Mouse (Mus musculus): ENCODE results near the gene Grap2. TPM values are rescaled to one million over a fixed set of nuclear protein-coding genes. Genes with fewer than 3 reads are reported as not detected.

Gene Grap2
- polyA plus RNA-seq, 1 experiment from 2014 or later: 0.32 TPM

GRCm38 (mm10) chr15:80607970-80608369, 35.6 kb downstream of the Grap2 start:
- no peak overlapping the region for H3K4me3 ChIP-seq (ENCODE audit: low read depth, low read length)
- no peak overlapping the region for H3K4me2 ChIP-seq (ENCODE audit: low read depth, low read length)
- H3K9ac ChIP-seq (replicated peaks; ENCODE audit: low read depth, low read length): no peak overlapping the region
- H3K4me1 ChIP-seq (ENCODE audit: control insufficient read depth, insufficient read depth, low read length): no peaks in the 10 kb centered on the region
- no peaks in the 10 kb centered on the region for H3K9me3 ChIP-seq (ENCODE audit: control insufficient read depth, low read length)
- H3K27ac ChIP-seq (ENCODE audit: low read depth, low read length): no peak overlapping the region
- no peaks in the 10 kb centered on the region for H3K36me3 ChIP-seq (ENCODE audit: control insufficient read depth, insufficient read depth, low read length)
- WGBS: 89% methylated on average over 3 of the region's 3 CpGs
- no peaks in the 10 kb centered on the region for H3K27me3 ChIP-seq (ENCODE audit: control insufficient read depth, insufficient read depth, low read length)
- no peak for ATAC-seq (ENCODE audit: low read depth)

- H3K9me3 ChIP-seq (ENCODE audit: control insufficient read depth, low read length): no peaks in the 10 kb centered on the region
- H3K4me2 ChIP-seq (ENCODE audit: low read depth, low read length): no peak overlapping the region
- H3K27ac ChIP-seq (ENCODE audit: low read depth, low read length): no peak overlapping the region
- H3K36me3 ChIP-seq (ENCODE audit: control insufficient read depth, insufficient read depth, low read length): no peaks in the 10 kb centered on the region
- H3K4me1 ChIP-seq (ENCODE audit: control insufficient read depth, insufficient read depth, low read length): no peaks in the 10 kb centered on the region; the same call in 1 of the 2 replicates
- 83% methylated on average over 2 of the region's 2 CpGs for WGBS
- no peak overlapping the region for H3K9ac ChIP-seq (replicated peaks; ENCODE audit: low read depth, low read length)
- ATAC-seq (ENCODE audit: low read depth): no peak
- no peak overlapping the region for H3K4me3 ChIP-seq (ENCODE audit: low read depth, low read length)
- H3K27me3 ChIP-seq (ENCODE audit: control insufficient read depth, insufficient read depth, low read length): no peaks in the 10 kb centered on the region
These were observed 37.9 kb downstream of the Grap2 start for GRCm38 (mm10) chr15:80610335-80610734.

DNA sequence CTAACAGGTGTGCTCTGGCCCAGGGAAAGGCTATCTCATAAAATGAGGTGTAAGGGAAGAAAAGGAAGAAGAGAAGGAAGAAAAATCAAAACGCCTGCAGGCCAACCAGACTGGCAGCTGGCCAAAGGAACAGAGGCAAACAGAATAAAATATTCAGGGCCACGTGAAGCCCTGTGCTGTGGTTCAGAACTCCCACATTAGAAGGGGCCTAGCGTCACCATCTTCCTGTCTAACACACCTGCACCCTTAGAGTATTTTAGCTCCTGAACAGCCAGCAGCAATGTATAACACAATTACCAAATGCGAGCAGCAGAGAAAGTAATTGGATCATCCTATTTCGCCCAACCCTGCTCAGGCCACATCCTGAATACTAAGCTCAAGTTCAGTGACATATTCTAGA, 39.1 kb downstream of the Grap2 start:
- Histone ChIP-seq H3K9ac (replicated peaks; ENCODE audit: low read depth, low read length) (no peak overlapping the region), H3K9me3 (ENCODE audit: control insufficient read depth, low read length) (no peaks in the 10 kb centered on the region), H3K4me2 (ENCODE audit: low read depth, low read length) (no peak overlapping the region), H3K36me3 (ENCODE audit: control insufficient read depth, insufficient read depth, low read length) (no peaks in the 10 kb centered on the region), H3K4me3 (ENCODE audit: low read depth, low read length) (no peak overlapping the region), H3K4me1 (ENCODE audit: control insufficient read depth, insufficient read depth, low read length) (peaks cover 3% of the 10 kb centered on the region), H3K27me3 (ENCODE audit: control insufficient read depth, insufficient read depth, low read length) (no peaks in the 10 kb centered on the region), H3K27ac (ENCODE audit: low read depth, low read length) (no peak overlapping the region)
- 75% methylated on average over 5 of the region's 5 CpGs for WGBS
- no peak for ATAC-seq (ENCODE audit: low read depth)

DNA sequence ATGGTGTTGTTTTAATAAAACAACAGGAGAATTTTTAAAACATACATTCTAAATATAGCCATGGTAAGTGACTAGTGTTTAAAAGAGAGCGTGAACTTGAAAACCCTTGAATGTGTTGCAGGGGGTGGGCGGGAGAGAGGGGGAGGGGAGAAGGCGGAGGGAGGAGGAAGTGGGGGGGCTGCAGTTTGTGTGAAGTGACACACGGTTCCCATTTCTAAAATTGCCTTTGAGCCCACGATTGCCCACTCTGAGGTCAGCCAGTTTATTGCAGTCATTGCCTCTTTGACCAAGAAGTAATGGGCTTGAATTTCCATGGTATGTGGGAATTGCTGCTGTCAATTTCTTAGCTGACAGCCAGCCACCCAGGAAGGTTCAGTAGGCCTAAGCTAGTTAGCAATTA, 41.5 kb downstream of the Grap2 start:
- no peaks in the 10 kb centered on the region for H3K36me3 ChIP-seq (ENCODE audit: control insufficient read depth, insufficient read depth, low read length)
- H3K4me1 ChIP-seq (ENCODE audit: control insufficient read depth, insufficient read depth, low read length): peaks cover 3% of the 10 kb centered on the region
- H3K9ac ChIP-seq (replicated peaks; ENCODE audit: low read depth, low read length): no peak overlapping the region
- ATAC-seq (ENCODE audit: low read depth): no peak
- no peaks in the 10 kb centered on the region for H3K9me3 ChIP-seq (ENCODE audit: control insufficient read depth, low read length)
- H3K4me3 ChIP-seq (ENCODE audit: low read depth, low read length): no peak overlapping the region
- 32% methylated on average over 5 of the region's 5 CpGs for WGBS
- no peak overlapping the region for H3K4me2 ChIP-seq (ENCODE audit: low read depth, low read length)
- H3K27me3 ChIP-seq (ENCODE audit: control insufficient read depth, insufficient read depth, low read length): no peaks in the 10 kb centered on the region
- H3K27ac ChIP-seq (ENCODE audit: low read depth, low read length): no peak overlapping the region

DNA sequence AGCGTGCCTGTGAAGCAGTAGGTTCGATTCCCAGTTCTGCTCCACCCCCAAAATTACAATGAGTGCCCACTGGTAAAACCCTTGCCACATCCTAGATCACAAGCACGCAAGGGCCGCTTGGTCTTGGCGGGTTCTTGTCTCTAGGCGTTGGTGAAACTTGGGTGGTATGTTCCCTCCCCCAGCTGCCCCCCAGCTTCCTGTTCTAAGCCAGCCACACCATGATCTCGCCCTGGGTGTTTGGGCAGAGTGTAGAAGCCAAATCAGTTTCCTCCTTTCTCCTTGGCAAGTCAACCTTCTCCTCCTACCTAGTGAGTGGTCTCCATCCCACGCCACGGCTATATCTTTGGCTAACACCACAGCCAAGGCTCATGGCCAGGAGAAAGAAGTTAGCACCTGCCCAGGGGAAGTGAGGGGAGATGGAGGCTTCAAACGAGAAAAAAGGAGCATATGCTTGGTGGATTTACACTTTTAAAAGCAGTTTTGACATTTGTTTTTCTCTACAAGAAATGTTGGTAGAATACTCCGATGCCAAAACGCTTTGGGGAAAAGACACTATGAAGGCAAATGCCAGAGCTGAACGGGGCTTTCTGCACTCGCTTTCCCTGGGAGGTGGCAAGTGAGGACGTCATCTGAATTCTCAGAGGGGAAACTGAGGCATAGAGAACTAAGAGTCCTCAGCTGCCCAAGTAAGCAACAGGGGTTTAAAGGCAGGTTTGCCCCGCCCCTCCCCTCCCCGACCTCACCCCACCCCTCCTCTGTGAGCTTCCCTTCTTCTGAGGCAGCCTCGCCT, 42.3 kb downstream of the Grap2 start:
- WGBS: 67% methylated on average over 18 of the region's 18 CpGs
- H3K4me2 ChIP-seq (ENCODE audit: low read depth, low read length): no peak overlapping the region
- no peak overlapping the region for H3K27ac ChIP-seq (ENCODE audit: low read depth, low read length)
- H3K9ac ChIP-seq (replicated peaks; ENCODE audit: low read depth, low read length): no peak overlapping the region
- H3K27me3 ChIP-seq (ENCODE audit: control insufficient read depth, insufficient read depth, low read length): no peaks in the 10 kb centered on the region
- peaks cover 3% of the 10 kb centered on the region for H3K4me1 ChIP-seq (ENCODE audit: control insufficient read depth, insufficient read depth, low read length)
- H3K4me3 ChIP-seq (ENCODE audit: low read depth, low read length): no peak overlapping the region
- no peaks in the 10 kb centered on the region for H3K9me3 ChIP-seq (ENCODE audit: control insufficient read depth, low read length)
- H3K36me3 ChIP-seq (ENCODE audit: control insufficient read depth, insufficient read depth, low read length): no peaks in the 10 kb centered on the region
- ATAC-seq (ENCODE audit: low read depth): no peak

GRCm38 (mm10) chr15:80615290-80615570, 42.8 kb downstream of the Grap2 start:
- peaks cover 3% of the 10 kb centered on the region for H3K4me1 ChIP-seq (ENCODE audit: control insufficient read depth, insufficient read depth, low read length)
- H3K27me3 ChIP-seq (ENCODE audit: control insufficient read depth, insufficient read depth, low read length): no peaks in the 10 kb centered on the region
- no peak overlapping the region for H3K4me2 ChIP-seq (ENCODE audit: low read depth, low read length)
- no peak for ATAC-seq (ENCODE audit: low read depth)
- no peaks in the 10 kb centered on the region for H3K36me3 ChIP-seq (ENCODE audit: control insufficient read depth, insufficient read depth, low read length)
- no peak overlapping the region for H3K4me3 ChIP-seq (ENCODE audit: low read depth, low read length)
- H3K27ac ChIP-seq (ENCODE audit: low read depth, low read length): no peak overlapping the region
- no peaks in the 10 kb centered on the region for H3K9me3 ChIP-seq (ENCODE audit: control insufficient read depth, low read length)
- 54% methylated on average over 2 of the region's 2 CpGs for WGBS
- H3K9ac ChIP-seq (replicated peaks; ENCODE audit: low read depth, low read length): no peak overlapping the region

DNA sequence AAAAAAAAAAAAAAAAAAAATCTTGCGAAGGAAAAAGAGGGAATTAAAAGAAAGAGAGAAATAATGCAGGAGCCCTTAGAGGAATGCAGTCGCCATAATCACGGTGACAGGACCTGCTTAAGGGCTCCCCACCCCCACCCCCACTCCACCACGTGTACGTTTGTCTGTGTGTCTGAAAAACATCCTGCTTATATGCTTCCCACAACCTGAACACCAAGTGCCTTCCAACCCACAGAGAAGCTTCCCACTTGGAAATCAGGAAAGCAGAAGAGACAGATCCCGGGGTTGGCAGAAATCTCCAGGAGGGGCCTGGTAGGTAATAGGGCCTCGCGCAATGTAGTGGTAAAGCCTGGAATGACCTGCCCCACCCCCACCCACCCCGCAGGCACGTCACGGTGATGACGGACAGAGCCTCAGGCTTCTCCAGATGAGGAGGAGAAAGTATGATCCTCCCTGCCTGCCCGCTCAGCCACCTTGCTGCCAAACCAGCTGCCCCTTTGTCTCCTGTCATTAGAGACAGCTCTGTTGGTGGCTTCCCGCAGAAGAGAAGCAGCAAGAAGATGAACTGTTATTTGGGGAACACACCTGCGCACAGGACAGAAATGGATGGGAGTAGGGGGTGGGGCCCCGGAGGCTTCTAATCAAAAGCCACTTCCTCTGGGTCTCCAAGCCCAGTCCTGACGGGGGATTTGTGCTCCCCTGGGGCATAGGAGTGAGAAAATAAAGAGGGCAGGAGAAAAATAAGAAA, 43.4 kb downstream of the Grap2 start:
- Histone ChIP-seq H3K27me3 (ENCODE audit: control insufficient read depth, insufficient read depth, low read length) (no peaks in the 10 kb centered on the region), H3K4me1 (ENCODE audit: control insufficient read depth, insufficient read depth, low read length) (peaks cover 3% of the 10 kb centered on the region), H3K4me2 (ENCODE audit: low read depth, low read length) (no peak overlapping the region), H3K9ac (replicated peaks; ENCODE audit: low read depth, low read length) (no peak overlapping the region), H3K36me3 (ENCODE audit: control insufficient read depth, insufficient read depth, low read length) (no peaks in the 10 kb centered on the region), H3K9me3 (ENCODE audit: control insufficient read depth, low read length) (no peaks in the 10 kb centered on the region), H3K4me3 (ENCODE audit: low read depth, low read length) (no peak overlapping the region), H3K27ac (ENCODE audit: low read depth, low read length) (no peak overlapping the region)
- 7% methylated on average over 17 of the region's 17 CpGs for WGBS
- no peak for ATAC-seq (ENCODE audit: low read depth)

DNA sequence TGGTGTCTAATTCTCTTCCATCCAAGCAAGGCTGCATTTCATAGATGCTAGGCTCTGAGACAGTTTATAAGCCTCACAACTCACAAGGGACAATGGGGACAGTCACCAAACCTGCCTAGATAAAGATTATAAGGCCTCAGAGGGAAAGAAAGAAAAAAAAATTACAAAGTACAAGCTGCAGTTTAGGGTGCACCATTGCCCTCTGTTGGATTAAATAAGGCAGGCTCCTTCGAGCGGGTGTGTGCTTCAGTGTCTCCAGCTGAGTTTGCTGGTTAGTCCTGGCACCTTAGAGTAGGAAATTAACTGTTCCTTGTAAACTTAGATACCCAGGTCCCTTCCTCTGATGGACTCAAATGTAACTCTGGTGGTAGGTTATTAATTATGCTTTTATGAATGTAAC, 45.4 kb downstream of the Grap2 start:
- H3K27ac ChIP-seq (ENCODE audit: low read depth, low read length): no peak overlapping the region

DNA sequence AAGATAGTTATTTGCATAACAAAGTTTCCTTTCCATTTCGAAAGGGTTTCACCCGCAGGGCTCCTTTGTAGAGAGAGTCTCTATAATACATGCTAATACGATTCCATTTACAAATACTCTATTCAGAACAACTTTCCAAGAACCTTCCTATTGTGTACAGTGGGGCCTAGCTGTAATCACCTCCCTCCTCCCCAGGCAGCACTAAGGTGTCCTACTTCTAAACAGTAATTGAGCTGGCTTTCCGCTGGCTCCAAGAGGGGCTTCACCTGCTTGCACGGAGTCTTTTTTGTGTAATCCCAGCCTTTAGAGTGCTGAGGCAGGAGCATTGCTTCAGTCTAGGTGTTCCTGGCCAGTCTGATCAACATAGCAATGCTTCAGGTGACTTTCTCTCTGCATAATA, 46.8 kb downstream of the Grap2 start:
- peaks cover 9% of the 10 kb centered on the region for H3K4me1 ChIP-seq (ENCODE audit: control insufficient read depth, insufficient read depth, low read length)
- H3K4me2 ChIP-seq (ENCODE audit: low read depth, low read length): no peak overlapping the region
- ATAC-seq (ENCODE audit: low read depth): no peak
- no peak overlapping the region for H3K27ac ChIP-seq (ENCODE audit: low read depth, low read length)
- no peaks in the 10 kb centered on the region for H3K27me3 ChIP-seq (ENCODE audit: control insufficient read depth, insufficient read depth, low read length)
- no peaks in the 10 kb centered on the region for H3K9me3 ChIP-seq (ENCODE audit: control insufficient read depth, low read length)
- 54% methylated on average over 5 of the region's 5 CpGs for WGBS
- no peak overlapping the region for H3K4me3 ChIP-seq (ENCODE audit: low read depth, low read length)
- no peak overlapping the region for H3K9ac ChIP-seq (replicated peaks; ENCODE audit: low read depth, low read length)
- H3K36me3 ChIP-seq (ENCODE audit: control insufficient read depth, insufficient read depth, low read length): no peaks in the 10 kb centered on the region

More for the DNA sequence above, 45.4 kb downstream of the Grap2 start:
- H3K4me1 ChIP-seq (ENCODE audit: control insufficient read depth, insufficient read depth, low read length): peaks cover 3% of the 10 kb centered on the region
- H3K4me3 ChIP-seq (ENCODE audit: low read depth, low read length): no peak overlapping the region
- H3K36me3 ChIP-seq (ENCODE audit: control insufficient read depth, insufficient read depth, low read length): no peaks in the 10 kb centered on the region
- no peaks in the 10 kb centered on the region for H3K27me3 ChIP-seq (ENCODE audit: control insufficient read depth, insufficient read depth, low read length)
- WGBS: 55% methylated on average over 2 of the region's 2 CpGs
- ATAC-seq (ENCODE audit: low read depth): no peak
- H3K4me2 ChIP-seq (ENCODE audit: low read depth, low read length): no peak overlapping the region
- H3K9ac ChIP-seq (replicated peaks; ENCODE audit: low read depth, low read length): no peak overlapping the region
- no peaks in the 10 kb centered on the region for H3K9me3 ChIP-seq (ENCODE audit: control insufficient read depth, low read length)

Measured in neural tube, embryonic 14.5 days (tissue).